Mouse (Mus musculus): ENCODE results near the gene Grm4.

Gene Grm4

DNA sequence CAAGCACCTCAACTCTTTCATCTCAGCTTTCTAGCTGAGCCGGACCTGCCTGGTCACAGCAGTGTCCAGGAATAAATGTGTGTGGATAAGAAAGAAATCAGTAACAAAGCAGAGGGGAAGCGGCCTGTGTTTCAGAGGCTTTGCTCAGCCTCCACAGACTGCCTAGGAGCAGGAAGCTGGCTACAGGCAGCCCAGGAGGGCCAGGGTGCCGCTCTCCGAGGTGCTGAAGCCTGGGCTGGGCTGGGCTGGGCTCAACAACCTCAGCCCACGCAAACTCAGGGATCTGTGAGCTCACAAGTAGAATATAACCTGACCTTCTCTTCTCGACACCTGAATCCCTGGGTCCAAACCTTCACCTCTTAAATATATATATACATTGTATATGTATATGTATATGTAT, 54.6 kb downstream of the Grm4 start:
- in situ Hi-C loops (cut with MboI; ENCODE audit: low pct_unique_long_range_greater_than_20kb in 1 of 2, low sequenced_read_pairs in 2 of 2, unreplicated experiment in 1 of 2), result no loop called here

DNA sequence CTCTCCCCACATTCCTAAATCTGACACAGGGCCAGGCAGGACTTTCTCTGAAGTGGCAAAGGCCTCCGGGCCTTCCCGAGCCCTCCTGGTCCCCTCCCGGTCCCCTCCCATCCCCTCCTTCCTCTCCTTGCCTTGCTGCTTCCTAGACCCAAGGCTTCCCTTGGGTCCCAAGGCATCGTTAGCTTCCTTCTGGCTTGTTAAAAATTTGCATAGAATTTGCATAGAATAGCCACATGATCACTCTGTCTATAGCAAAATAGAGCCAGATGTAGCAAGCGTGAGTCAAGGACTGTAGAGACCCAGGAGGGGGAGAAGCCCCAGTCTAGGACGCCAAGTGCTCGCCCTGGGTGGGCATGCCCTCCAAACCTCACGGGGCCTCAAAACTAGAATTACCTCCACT, 55.3 kb downstream of the Grm4 start:
- in situ Hi-C loops (cut with MboI; ENCODE audit: low pct_unique_long_range_greater_than_20kb in 1 of 2, low sequenced_read_pairs in 2 of 2, unreplicated experiment in 1 of 2), result no loop called here

DNA sequence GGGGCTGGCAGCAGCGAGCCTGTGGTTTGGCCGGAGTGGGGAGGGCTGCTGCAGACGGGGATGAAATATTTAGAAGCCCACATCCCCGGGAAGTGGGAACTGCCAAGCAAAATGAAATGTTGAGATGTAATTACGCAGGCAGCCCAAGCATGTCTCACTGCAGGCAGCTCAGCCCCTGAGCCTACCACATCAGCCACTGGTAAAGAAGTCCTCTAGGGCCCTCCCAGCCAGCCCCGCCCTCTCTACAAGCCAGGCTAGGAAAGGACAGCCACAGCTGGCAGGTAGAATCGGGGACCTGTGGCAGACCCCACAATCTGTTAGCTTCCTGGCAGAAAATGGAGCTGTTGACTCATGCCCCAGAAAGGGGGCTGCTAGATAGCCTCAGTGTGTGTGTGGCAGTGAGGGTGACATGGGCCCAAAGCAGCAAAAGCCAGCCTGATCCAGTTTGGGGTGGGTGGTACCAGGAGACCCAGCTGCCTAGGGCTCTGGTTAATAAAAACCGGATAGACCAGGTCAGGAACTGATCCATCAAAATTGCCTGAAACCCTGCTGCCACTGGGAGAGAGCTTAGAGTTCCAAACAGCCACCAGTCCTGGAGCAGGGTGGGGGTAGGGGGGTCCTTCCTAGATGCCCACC, 56.8 kb downstream of the Grm4 start:
- in situ Hi-C loops (cut with MboI; ENCODE audit: low pct_unique_long_range_greater_than_20kb in 1 of 2, low sequenced_read_pairs in 2 of 2, unreplicated experiment in 1 of 2), result no loop called here

DNA sequence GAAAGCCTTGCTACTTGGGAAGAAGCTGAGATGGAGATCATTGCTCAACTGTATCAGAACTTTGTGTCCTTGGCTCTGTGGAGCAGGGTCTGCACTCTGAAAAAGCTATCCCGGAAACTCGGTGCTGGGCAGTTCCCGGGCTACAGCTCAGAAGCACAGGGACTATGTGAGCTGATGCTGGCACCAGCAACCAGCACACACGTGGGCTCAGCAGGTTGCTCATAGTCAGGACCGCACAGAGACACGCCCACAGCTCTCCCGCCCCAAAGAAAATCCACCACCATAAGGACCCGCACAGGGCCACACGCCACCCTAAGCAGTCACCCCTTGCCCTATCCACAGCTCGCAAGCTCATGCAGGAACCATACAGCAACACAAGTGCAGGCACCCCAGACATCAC, 61.2 kb downstream of the Grm4 start:
- in situ Hi-C loops (cut with MboI; ENCODE audit: low pct_unique_long_range_greater_than_20kb in 1 of 2, low sequenced_read_pairs in 2 of 2, unreplicated experiment in 1 of 2), result no loop called here

DNA sequence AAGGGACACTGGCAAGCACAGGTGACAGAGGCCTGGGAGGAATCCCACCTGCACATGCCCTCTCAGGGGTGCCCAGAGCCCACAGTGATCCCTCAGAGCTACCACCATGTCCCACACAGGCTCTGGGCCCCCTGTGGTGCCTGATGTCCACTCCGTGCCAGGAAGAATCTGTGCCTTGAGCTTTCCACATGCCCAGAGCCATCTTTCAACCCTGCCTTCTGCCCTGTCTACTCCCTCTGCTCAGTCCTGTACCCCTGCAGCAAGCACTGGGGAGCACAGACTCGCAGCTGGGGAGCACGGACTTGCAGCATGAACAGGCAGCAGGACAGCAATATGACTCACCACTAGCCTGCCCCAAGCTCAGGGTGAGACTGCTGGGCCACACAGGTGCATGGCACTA, 62.0 kb downstream of the Grm4 start:
- in situ Hi-C loops (cut with MboI; ENCODE audit: low pct_unique_long_range_greater_than_20kb in 1 of 2, low sequenced_read_pairs in 2 of 2, unreplicated experiment in 1 of 2), result no loop called here

DNA sequence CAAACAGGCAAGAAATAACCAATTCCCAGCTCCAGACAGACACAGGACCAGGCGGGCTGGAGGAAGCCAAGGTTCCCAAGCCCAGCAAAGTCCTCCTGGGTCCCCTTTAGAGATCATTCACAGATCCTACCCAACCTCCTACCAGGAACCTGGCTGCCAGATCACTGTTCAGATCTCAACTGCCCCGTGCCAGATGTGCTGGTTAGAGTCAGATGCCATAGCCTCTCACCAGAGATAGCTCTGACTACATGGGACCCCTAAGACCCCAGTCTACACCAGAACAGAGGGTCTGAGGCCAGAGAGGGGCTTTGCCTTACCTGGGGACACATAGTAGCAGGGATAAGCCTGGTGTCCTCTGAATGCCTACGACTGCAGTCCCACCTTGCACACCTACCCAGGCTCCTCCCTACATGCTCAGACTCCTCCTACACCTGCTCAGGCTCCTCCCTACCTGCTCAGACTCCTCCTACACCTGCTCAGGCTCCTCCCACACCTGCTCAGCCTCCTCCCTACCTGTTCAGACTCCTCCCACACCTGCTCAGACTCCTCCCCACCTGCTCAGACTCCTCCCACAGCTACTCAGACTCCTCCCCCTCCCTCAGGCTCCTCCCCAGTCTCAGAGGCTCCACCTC, 63.2 kb downstream of the Grm4 start:
- in situ Hi-C loops (cut with MboI; ENCODE audit: low pct_unique_long_range_greater_than_20kb in 1 of 2, low sequenced_read_pairs in 2 of 2, unreplicated experiment in 1 of 2), result no loop called here

DNA sequence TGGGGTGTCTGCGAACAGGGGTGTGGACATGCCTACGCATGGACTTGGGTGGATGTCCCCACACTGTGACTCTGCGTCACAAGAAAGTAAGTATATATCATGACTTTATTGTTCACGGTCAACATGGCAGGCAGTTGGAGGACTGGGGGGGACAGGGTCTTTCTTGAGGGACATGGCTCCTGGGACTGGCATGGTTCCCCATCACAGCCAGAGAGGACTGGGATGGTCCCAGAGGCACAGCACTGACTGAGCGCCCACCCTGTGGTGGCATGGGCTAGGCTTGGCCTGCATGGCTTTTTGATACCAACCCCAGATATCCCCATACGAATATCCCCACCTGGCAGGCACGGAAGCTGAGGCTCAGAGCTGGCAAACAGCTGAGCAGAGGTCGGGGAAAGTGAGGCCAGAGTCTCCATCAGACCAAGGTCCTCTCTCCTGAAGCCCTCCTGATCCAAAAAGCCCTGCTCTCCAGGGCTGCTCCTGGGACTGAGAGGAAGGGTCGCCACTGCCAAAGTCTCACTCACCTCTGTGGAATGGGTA, 64.1 kb downstream of the Grm4 start:
- in situ Hi-C loops (cut with MboI; ENCODE audit: low pct_unique_long_range_greater_than_20kb in 1 of 2, low sequenced_read_pairs in 2 of 2, unreplicated experiment in 1 of 2), result no loop called here

DNA sequence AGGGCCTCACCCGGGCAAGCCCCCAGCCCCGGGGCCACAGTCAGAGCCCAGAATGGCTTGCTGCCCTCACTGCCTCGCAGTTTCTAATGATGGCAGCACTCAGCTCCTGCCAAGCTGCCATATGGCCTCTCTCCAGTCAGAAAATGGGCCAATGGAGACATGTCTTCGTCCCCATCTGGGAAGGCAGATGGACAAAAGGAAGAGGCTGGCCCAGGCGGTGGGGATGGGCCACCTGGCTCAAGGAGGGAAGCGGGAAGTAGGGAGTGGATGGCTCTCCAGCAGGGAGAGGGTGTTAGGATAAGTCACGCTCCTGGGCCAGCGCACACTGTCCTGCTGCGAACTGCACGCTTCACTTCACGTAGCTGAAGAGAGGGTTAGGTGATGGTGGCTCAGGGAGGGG, 64.8 kb downstream of the Grm4 start:
- in situ Hi-C loops (cut with MboI; ENCODE audit: low pct_unique_long_range_greater_than_20kb in 1 of 2, low sequenced_read_pairs in 2 of 2, unreplicated experiment in 1 of 2), result no loop called here

DNA sequence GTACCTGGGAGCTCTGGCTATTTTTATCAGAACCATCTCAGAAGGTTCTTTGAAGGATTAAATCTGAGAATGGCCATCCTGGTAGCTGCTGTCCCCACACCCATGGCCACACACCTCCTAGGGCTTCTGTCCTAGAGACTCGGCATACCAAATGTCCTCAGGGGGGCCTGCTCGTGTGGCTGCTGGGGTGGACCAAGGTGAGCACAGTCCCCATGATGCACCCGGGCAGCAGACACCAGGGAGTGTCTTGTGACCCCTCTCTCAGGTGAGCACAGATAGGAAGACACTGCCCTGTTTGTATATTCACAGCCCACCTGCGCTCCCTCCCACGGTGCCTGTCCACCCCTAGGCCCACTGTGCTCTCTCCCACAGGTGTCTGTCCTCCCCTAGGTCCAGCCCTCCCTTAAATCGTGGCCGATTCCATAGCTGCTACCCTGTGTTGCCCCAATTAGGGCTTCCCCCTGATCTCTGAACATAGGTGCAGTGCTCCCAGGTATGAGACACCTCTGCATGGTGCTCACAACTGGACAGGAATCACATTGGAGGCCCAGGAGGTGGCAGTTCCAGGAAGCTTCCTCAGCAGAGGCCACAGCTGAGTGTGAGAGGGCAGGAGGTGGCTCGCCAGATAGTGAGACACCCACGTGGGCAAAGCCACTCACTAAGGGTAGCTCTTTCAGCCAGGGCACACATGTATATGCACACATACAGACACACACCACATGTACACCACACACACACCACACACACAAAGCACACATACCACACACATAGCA, 66.0 kb downstream of the Grm4 start:
- in situ Hi-C loops (cut with MboI; ENCODE audit: low pct_unique_long_range_greater_than_20kb in 1 of 2, low sequenced_read_pairs in 2 of 2, unreplicated experiment in 1 of 2), result no loop called here

DNA sequence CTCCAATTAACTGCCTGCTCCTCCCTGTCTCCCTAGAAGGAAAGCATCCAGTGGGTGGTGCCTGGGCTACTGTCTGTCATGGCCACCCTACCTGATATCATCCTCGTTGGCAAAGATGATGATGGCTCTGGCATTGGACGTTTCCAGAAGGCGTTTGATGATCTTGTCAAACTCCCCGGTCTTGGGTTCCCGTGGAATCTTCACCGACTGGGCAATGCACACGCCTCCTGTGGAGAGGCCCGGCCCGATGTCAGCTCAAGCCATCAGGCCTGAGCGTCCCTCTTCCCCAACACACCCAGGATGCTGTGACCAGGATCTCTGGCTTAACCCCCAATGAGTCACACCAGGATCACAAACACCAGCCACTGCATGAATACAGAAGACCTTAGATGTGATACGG, 66.8 kb downstream of the Grm4 start:
- in situ Hi-C loops (cut with MboI; ENCODE audit: low pct_unique_long_range_greater_than_20kb in 1 of 2, low sequenced_read_pairs in 2 of 2, unreplicated experiment in 1 of 2), result no loop called here

DNA sequence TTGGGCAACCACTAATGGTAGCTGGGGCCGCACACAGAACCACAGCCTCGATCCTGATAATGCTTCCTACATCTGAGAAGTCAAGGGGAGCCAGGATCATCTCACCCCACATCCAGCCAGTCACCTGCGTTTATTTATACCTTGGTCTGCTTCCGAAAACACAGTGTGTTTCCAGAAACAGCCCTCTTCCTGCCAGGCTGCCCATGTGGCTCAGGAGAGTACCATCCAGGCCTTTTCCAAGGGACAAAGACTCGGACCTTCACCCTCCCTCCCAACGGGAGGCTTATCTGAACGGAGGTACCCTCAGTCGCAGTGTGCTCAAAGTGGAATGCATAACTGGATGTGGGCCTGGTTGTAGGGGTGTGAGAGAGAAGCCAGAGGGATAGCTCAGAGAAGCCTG, 68.2 kb downstream of the Grm4 start:
- in situ Hi-C loops (cut with MboI; ENCODE audit: low pct_unique_long_range_greater_than_20kb in 1 of 2, low sequenced_read_pairs in 2 of 2, unreplicated experiment in 1 of 2), result no loop called here

DNA sequence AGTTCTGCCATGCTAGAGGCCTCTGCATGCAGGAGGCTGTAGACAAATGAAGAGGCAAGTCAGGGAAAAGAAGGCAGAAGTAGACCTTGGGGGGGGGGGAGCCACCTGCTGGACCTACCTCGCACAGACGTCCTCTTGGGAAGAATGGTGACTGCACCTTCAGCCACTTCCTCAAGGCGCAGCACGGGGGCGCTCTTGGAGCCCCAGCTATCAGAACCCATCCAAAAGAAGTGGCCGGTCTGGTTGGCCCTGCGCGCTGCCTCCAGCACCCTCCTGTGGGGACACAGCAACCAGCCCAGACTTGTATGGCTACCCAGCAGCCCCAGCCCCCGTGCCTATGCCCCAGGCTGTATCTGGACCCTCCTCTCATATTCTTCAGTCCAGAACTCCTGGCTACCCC, 69.4 kb downstream of the Grm4 start:
- in situ Hi-C loops (cut with MboI; ENCODE audit: low pct_unique_long_range_greater_than_20kb in 1 of 2, low sequenced_read_pairs in 2 of 2, unreplicated experiment in 1 of 2), result no loop called here

DNA sequence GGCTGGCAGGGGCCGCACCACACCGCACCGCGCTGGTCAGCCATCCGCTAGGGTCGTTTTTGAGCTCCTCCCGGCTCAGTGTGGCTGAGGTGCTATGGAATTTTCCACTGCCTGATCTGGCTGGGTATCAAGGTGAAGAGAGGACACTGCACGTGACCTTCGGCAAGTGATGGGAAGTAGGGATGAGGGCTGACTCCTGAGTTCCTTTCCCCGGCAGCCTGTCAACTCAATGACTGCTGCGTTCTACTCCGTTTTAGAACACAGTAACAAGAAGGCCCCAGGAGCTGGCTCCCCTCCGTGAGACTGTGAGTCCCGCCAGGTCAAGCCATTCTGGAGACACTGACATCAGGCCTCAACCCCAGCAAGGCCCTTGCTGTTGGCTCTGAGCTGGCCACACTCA, 70.0 kb downstream of the Grm4 start:
- in situ Hi-C loops (cut with MboI; ENCODE audit: low pct_unique_long_range_greater_than_20kb in 1 of 2, low sequenced_read_pairs in 2 of 2, unreplicated experiment in 1 of 2), result no loop called here

DNA sequence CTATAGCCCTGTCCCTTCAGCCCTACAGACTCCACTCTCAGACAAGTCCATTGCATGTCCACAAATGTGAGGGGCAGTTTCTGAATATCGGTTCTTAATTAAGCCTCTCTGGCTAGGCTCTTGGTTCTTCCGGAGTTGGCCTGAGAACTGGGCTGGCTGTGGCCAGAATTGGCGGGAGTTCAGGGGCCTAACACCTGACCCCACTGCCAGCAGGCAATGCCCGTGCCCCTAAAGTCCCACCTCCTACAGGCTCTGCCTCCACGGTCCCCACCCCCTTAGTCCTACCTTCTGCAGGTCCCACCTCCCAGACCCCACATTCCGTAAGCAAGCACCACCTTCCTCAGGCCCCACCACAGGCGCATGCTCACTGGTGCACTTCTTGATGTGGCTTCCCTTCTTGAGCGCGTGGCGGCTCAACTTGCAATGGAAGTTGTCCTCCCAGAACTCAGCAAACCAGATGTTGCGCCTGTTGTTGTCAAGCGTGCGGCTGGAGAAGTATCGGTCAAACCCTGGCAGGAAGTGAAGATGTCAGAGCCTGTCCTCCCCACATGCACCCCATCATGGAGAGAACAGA, 71.4 kb downstream of the Grm4 start:
- in situ Hi-C loops (cut with MboI; ENCODE audit: low pct_unique_long_range_greater_than_20kb in 1 of 2, low sequenced_read_pairs in 2 of 2, unreplicated experiment in 1 of 2), result no loop called here

DNA sequence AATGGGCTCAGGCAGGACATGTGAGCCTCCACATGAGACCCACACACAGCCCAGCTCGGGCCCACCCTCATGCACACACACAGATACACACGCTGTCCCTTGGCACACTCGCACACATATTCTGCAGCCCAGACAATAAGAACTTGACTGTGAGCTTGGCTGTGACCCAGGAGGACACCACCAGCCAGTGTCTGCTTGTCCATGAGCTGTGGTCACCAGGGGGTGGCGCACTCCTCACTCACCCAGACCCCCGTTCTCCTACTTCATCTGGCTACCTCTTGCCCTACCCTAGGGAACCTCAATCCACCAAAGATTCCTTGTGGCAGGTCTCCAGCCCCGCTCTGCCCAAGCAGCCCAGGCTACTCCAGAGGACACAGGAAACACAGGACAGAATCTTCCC, 72.5 kb downstream of the Grm4 start:
- in situ Hi-C loops (cut with MboI; ENCODE audit: low pct_unique_long_range_greater_than_20kb in 1 of 2, low sequenced_read_pairs in 2 of 2, unreplicated experiment in 1 of 2), result no loop called here

DNA sequence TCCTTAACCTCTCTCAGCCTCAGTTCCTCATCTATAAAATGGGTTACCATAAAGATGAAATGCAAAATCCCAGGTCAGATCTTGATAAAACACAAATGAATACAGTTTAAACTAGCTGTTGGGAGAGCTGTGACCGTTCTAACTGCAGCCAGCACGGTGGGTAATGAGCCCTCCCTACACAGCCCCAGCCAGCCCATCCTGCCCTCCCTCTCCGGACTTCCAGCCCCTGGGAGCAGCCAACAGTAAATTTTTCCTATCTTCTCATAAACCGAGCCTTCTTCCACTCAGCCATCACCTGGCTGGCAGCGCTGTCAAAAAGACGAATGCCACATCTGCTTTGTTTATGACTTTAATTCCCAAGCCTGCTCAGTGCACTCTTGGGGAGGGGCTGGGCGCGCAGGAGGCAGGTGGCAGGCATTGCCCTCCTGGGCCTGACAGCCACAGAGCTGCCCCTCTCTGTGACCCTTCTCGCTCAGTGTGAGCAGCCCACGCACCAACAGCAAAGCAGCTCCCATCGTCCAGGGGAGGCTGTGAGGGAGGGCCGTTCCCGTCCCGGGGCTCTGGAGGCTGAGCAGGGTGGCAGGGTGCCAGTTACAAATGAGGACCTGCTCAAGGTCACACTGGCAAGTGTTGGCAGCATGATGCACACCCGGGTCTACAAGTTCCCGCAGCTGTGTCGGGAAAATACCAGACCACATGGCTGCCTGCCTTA, 75.7 kb downstream of the Grm4 start:
- in situ Hi-C loops (cut with MboI; ENCODE audit: low pct_unique_long_range_greater_than_20kb in 1 of 2, low sequenced_read_pairs in 2 of 2, unreplicated experiment in 1 of 2), result no loop called here

DNA sequence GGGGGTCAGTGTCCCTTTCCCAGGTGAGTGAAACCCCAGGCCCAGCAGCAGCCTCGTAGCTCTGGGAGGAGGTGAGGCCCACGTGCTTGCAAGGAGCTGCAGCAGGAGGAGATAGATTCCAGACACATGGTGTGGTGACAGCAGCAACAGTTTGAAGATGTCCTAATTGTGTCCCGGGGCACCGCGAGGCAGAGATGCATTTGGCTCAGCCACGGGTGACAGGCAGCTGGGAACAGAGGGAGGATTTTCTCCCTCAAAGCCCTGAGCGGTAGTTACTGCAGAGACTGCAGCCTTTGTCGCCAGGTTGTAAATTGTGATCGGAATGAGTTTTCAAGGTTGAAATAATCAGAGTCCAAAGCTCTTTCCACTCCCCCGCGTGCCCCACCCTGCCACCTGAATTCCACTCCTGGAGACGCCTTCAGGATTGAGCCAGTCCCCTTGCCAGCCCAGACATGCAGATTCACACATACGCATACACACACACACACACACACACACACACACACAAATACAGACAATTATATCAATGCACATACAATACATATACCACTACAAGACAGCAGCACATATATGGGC, 78.6 kb downstream of the Grm4 start:
- in situ Hi-C loops (cut with MboI; ENCODE audit: low pct_unique_long_range_greater_than_20kb in 1 of 2, low sequenced_read_pairs in 2 of 2, unreplicated experiment in 1 of 2), result no loop called here

DNA sequence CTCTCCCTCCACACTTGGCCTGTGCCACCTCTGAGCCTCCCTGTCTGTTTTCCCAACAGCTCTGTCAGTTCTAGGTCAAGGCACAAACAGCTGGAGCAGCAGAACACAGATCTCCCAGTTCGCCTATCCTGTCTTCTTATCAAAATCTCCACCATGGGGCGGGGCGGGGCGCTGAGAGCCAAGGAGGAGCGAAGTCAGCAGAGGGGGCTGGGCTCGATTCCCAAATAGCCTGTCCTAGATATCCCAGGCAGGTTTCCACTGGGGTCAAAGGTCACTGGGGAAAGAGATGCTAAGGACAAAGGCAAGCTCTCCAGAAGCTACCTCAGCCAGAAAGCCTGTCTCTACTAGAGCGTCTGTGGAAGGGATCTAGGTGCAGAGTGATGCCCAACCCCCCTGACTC, 79.4 kb downstream of the Grm4 start:
- in situ Hi-C loops (cut with MboI; ENCODE audit: low pct_unique_long_range_greater_than_20kb in 1 of 2, low sequenced_read_pairs in 2 of 2, unreplicated experiment in 1 of 2), result no loop called here

DNA sequence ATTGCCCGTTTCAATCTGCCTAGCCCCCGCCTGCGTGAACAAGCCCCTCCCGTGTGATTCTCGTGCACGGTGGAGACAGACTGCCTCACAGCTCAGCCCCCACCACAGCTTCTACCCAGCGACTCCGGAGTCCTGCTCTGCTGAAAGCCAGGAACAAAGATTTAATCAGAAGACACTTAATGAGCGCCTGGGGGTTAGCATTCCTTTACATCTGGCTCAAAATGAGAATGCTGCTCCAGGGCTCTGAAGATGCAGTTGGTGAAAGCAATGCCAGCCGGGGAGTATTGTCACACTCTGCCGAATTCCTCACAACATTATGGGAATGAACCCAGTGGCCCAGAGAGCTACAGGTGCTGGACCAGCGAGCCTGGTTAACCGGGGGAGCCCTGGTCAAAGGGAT, 85.4 kb downstream of the Grm4 start:
- in situ Hi-C loops (cut with MboI; ENCODE audit: low pct_unique_long_range_greater_than_20kb in 1 of 2, low sequenced_read_pairs in 2 of 2, unreplicated experiment in 1 of 2), result no loop called here

Measured in mouse embryonic stem cell (cell line).